Mouse (Mus musculus) left cerebral cortex, adult 8-10 months (tissue): Measurements from ENCODE around the gene Cmtm8. TPM values are rescaled to one million over a fixed set of nuclear protein-coding genes. Genes with fewer than 3 reads are reported as not detected.
A peak's percentile ranks its signal among the peaks of the same experiment; 100 is the strongest.

ENCODE experiments used
- DNase-seq, 2 experiments: peaks; one replicate each; pipeline ENCODE4 v3.0.0; 2022; ENCODE audit warnings: low spot score in 2 of 2
- total RNA-seq, 4 experiments: library from RNA; stranded (reverse); gene quantifications; 2 replicates each; pipeline ENCODE4 v1.2.4; 2022

Gene Cmtm8
- total RNA-seq, 4 experiments from 2014 or later: 1.7 to 2.6 (median 2.2) TPM

GRCm38 (mm10) chr9:114821548-114822289 is 22.2 kb downstream of the Cmtm8 start:
- DNase-seq: no peak

DNA sequence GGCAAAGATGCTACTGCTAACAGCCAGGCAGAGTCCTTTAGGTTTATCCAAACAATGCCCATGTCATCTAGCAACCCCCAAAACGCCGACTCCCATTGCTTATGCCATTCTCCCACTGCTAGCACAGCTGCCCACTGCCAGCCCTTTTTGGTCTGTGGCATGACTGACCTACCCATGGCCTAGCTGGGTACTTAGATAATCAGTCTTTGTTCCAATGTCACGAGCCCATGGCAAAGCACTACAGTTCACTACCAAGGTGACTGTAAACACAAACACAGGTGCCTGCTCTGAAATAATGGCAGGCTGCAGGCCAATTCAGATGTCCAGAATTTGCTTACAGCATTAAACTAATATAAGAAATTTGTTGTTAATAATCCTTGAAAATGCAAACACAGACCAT is 25.0 kb downstream of the Cmtm8 start:
- no peak for DNase-seq

- no peak for DNase-seq
Measured at GRCm38 (mm10) chr9:114817012-114817411, 26.9 kb downstream of the Cmtm8 start.

- no peak for DNase-seq
Measured at GRCm38 (mm10) chr9:114816121-114816520, 27.8 kb downstream of the Cmtm8 start.

DNA sequence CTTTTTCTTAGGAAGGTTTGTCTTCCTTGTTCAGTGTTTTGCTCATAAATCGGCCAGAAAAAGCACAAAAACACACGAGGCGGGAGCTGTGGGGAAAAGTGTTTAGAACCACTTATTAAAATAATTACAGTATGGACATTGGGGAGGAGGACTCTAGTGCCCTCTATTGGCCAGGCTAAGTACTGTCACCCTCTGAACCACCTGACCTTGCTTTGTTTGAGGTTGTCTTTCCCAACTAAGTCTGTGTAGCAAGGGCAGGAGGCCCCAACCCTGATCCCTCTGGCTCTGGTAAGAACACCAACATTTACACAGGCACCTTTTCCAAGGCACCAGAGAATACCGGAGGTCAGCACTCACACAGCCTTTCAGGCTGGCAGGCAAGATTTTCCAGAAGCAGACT is 28.6 kb downstream of the Cmtm8 start:
- DNase-seq: no peak

GRCm38 (mm10) chr9:114812001-114812400 is 32.0 kb downstream of the Cmtm8 start:
- DNase-seq: no peak

- no peak for DNase-seq
Measured at GRCm38 (mm10) chr9:114810837-114811236, 33.1 kb downstream of the Cmtm8 start.

DNA sequence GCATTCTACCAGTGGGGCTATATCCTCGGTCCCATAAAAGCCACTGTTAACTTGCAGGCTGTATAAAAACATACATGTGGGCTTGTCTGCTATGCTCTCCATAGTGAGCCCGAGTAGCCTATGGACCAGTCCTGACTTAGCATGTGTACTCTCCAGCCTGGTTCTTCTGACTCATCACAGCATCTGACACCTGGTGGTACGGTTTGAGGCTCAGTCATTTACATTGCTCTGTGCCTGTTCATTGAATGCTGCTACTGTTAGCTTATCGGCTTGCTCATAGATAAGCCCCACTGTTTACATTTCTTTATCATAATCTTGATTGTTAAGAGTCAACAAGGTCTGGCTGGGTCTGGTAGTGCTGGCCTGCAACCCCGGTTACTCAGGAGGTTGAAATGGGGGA is 35.3 kb downstream of the Cmtm8 start:
- DNase-seq: no peak

DNA sequence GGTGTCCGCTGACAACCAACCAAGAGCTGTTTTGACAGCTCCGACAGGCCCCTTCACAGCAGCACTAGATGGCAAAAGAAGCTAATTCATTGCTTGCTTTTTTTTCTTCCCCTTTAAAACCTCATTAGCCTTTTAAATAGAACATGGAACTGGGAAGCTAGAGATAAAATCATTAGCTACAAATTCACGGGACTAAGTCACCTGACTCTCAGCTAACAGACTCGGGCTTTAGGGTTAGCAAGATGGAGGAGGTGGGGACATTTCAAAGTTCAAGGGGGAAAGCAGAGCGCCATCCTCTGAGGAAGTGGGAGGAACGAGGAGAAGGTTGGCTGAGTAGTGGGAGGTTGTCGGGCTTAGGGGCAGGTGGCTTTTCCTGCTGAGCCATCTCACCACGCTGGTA is 36.7 kb downstream of the Cmtm8 start:
- DNase-seq: no peak

GRCm38 (mm10) chr9:114805151-114805671 is 38.7 kb downstream of the Cmtm8 start:
- peak; percentile 20 to 57 for DNase-seq

GRCm38 (mm10) chr9:114802191-114802590 is 41.8 kb downstream of the Cmtm8 start:
- no peak for DNase-seq

DNA sequence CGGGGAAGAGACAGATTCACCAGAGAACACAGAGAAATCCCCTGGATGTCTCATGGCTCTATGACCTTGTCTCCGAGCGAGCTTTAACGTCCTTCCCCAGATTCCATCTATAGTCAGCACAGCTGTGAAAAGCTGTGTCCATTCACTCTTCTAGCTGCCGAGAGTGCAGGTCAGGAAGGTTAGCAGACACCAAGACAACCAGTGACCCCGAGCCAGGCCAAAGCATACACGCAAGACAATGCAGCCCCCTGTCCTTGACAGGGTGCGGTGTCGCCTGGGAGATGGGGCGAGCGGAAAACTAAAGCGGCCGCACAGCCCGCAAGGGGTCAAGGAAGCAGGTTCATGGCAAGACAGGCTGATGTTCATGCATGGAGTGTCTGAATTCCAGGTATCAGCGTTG is 42.7 kb downstream of the Cmtm8 start:
- no peak for DNase-seq

DNA sequence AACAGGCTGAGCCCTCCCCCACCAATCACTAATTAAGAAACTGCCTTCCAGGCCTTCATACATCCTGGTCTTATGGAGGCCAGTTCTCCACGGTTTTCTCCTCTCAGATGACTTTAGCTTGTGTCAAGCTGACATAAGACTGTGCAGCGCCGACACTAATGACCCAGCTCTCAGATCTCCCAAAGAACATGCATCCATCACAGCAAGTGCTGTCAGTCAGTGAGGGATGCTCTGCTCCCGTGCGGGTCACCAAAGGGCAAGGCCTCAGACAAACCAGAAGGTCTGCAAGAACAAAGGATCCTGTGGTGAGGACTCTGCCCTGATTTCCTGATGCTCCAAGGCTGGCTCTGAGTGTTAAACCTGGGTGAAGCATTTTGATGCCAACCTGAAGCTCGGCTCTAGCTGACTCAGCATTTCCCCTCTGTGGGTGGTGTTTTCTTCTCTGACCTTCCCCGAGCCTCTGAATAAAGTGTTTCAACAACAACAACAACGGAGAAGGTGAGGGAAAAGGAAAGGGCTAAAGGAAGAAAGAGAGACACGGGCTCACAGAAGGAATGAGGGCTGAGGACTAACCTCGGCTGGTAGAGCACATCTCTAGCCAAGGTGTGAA is 44.4 kb downstream of the Cmtm8 start:
- no peak for DNase-seq

GRCm38 (mm10) chr9:114798845-114799244 is 45.1 kb downstream of the Cmtm8 start:
- DNase-seq: no peak

DNA sequence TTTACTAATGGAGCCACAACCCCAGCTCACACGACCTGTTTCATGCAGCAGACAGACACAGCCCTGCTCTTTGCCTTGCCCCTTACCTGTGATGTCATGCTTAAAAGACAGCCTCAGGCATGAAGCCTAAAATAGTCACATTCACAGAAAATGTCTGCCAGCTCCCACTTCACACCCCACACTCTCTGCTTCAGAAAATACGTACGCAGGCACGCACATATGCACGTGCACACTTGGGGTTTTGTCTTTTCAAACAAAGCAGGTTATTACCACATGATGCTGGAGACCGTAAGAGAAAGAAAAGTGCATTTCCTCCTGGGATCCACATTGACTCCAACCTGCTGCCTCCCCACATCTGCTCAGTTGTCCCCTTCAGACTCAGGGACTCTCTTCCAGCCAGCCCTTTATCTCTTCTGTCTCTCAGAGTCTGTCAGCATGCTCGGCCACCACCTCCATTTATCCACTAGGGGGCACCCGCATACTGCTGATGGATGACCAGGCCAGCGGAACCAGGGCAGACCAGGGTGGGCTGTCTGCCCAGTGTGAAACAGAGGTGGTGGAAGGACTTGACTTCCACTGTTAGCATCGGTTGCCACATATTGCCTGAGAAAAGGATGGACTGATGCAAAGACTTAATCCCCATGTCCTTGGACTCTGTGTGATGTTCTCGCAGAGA is 46.5 kb downstream of the Cmtm8 start:
- peak; percentile 69 to 74 for DNase-seq

DNA sequence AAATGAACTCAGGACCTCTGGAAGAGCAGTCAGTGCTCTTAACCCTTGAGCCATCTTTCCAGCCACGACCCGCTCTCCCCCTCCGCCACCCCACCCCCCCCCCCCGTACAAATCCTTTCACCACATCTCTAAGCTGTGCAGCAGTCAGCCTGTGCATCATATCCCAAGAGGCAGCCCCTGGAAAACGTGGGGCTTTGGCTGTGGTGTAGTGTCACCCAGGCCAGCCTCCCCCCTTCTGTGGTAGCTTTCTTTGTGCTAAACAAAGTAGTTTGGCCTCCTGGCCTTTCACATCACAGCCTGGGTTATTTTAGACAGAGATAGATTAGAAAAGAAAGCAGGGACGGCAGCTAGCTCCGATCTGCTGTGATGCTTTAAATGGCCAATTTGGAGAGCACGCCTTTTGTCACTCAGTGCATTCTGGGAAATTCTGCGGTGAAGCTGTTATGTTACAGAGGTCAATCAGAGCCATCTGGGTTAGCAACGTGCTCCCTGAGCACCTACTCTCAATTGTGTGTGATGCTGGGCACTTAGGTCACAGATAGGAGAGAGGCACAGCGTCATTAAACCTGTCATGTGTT is 47.4 kb downstream of the Cmtm8 start:
- no peak for DNase-seq

DNA sequence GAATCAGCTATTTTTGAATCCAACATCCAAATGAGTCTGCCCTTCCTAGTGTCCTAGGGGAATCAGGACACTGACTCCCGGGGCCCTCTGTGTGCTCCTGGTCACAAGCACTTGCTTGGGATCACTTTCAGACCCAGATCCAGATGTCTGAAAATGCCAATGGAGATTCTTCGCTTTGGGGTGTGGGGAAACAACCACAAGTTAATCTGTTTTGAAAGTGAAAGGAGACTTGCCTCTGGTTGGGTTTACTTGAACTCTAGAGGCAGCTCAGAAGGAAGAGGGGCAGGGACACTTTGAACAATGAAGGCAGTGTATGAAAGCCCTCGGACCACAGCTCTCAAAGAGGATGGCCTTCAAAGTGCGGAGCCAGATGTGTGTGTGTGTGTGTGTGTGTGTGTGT is 49.5 kb downstream of the Cmtm8 start:
- no peak for DNase-seq

GRCm38 (mm10) chr9:114793764-114794295 is 50.1 kb downstream of the Cmtm8 start:
- DNase-seq: no peak

- DNase-seq: no peak
Measured at GRCm38 (mm10) chr9:114789989-114790388, 54.0 kb downstream of the Cmtm8 start.

- no peak for DNase-seq
Measured at GRCm38 (mm10) chr9:114789557-114789956, 54.4 kb downstream of the Cmtm8 start.

GRCm38 (mm10) chr9:114788697-114789096 is 55.3 kb downstream of the Cmtm8 start:
- DNase-seq: no peak

GRCm38 (mm10) chr9:114787716-114788115 is 56.2 kb downstream of the Cmtm8 start:
- no peak for DNase-seq
